Mouse (Mus musculus): ENCODE data around the gene Plbd2. TPM values are rescaled to one million over a fixed set of nuclear protein-coding genes. Genes with fewer than 3 reads are reported as not detected.

The Plbd2 gene
- polyA plus RNA-seq, 1 experiment from 2014 or later: 42.0 TPM

Other genes with a start within 250 kb of the Plbd2 start
- 63.0 and 67.2 TPM in 2 replicates for gene Lhx5, start 71.9 kb downstream of the Plbd2 start, polyA plus RNA-seq (2016; fragmentation: Nextera tagmentation; extraction: Ambion mirVana)
- 5.4 and 7.5 TPM in 2 replicates for gene Sdsl, start 30.8 kb downstream of the Plbd2 start, polyA plus RNA-seq (2016; fragmentation: Nextera tagmentation; extraction: Ambion mirVana)
- gene Sds, start 27.1 kb downstream of the Plbd2 start, polyA plus RNA-seq (2016; fragmentation: Nextera tagmentation; extraction: Ambion mirVana): not detected in 2 replicates
- gene Slc8b1, start 7.5 kb upstream of the Plbd2 start, polyA plus RNA-seq (2016; fragmentation: Nextera tagmentation; extraction: Ambion mirVana): 3.5 and 4.0 TPM in 2 replicates
- gene Tpcn1, start 85.0 kb upstream of the Plbd2 start, polyA plus RNA-seq (2016; fragmentation: Nextera tagmentation; extraction: Ambion mirVana): 18.4 and 19.2 TPM in 2 replicates
- 1.9 and 2.5 TPM in 2 replicates for gene Iqcd, start 85.4 kb upstream of the Plbd2 start, polyA plus RNA-seq (2016; fragmentation: Nextera tagmentation; extraction: Ambion mirVana)
- 16.8 and 19.2 TPM in 2 replicates for gene Rita1, start 109.0 kb upstream of the Plbd2 start, polyA plus RNA-seq (2016; fragmentation: Nextera tagmentation; extraction: Ambion mirVana)
- 53.2 and 53.6 TPM in 2 replicates for gene Ddx54, start 109.1 kb upstream of the Plbd2 start, polyA plus RNA-seq (2016; fragmentation: Nextera tagmentation; extraction: Ambion mirVana)
- gene Cfap73, start 130.6 kb upstream of the Plbd2 start, polyA plus RNA-seq (2016; fragmentation: Nextera tagmentation; extraction: Ambion mirVana): 0.56 and 0.77 TPM in 2 replicates
- 0.06 and 0.38 TPM in 2 replicates for gene Rasal1, start 145.2 kb upstream of the Plbd2 start, polyA plus RNA-seq (2016; fragmentation: Nextera tagmentation; extraction: Ambion mirVana)
- gene Dtx1, start 208.3 kb upstream of the Plbd2 start, polyA plus RNA-seq (2016; fragmentation: Nextera tagmentation; extraction: Ambion mirVana): 23.0 and 25.6 TPM in 2 replicates
- gene Oas2, start 246.2 kb upstream of the Plbd2 start, polyA plus RNA-seq (2016; fragmentation: Nextera tagmentation; extraction: Ambion mirVana): 0.30 TPM in 1 of 2 replicates, not detected in the other